In the genomic region with DNA sequence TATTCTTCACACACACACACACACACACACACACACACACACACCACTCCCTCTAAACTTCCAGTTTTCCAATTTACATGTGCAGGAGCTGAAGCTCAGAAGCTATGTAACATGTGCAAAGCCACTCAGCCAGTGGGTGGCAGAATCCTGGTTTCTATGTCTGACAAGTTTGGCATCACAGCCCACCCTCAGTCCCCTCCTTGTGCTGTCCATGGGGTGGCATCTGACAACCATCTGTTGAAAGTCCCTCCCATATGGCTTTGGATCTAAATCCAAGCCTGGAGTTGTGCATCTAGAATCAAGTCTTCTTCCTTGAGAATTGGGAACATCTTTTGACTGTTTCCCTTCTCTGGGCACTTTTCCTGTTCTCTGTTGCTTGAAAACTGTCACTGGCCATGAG, we compare ENCODE assay signal across 15 mouse cellular contexts.
DNase-seq lines count a peak whose midpoint lies in the region; ATAC-seq and TF ChIP-seq lines count a peak whose summit lies in the region.
"Had no signal": no experiment of that assay in that cellular context is flagged by ENCODE, and none has a peak within 500 bp of the region (broad histone marks: within the 10 kb centered on the region; RNA-seq: fewer than 3 reads in every experiment).

No protein-coding gene starts in this region.

- no peak overlapping the region for H3K27ac ChIP-seq in embryonic facial prominence, embryonic 14.5 days (replicated peaks; ENCODE audit: low read depth, low read length)
- no peak overlapping the region for H3K27ac ChIP-seq in embryonic facial prominence, embryonic 10.5 days (replicated peaks)
- H3K27ac ChIP-seq in midbrain, postnatal 0 days (ENCODE audit: low read depth, low read length): no peak overlapping the region
- H3K27ac ChIP-seq in midbrain, embryonic 10.5 days (replicated peaks): no peak overlapping the region
- H3K27ac ChIP-seq: limb, embryonic 10.5 days had no signal

- no peak; the same call in 1 of the 2 replicates for TF ChIP-seq CTCF in midbrain, postnatal 0 days (IDR thresholded peaks at IDR 0.05)

- H3K4me1 ChIP-seq in embryonic facial prominence, embryonic 14.5 days (ENCODE audit: control insufficient read depth, insufficient read depth, low read length): no peaks in the 10 kb centered on the region
- no peaks in the 10 kb centered on the region for H3K4me1 ChIP-seq in embryonic facial prominence, embryonic 10.5 days
- H3K4me1 ChIP-seq in midbrain, postnatal 0 days (ENCODE audit: insufficient read depth, low read length): no peaks in the 10 kb centered on the region
- H3K4me1 ChIP-seq in midbrain, embryonic 10.5 days: no peaks in the 10 kb centered on the region
- H3K4me1 ChIP-seq: limb, embryonic 10.5 days; megakaryocyte, embryonic 14.5 days had no signal

- no peaks in the 10 kb centered on the region for H3K9me3 ChIP-seq in embryonic facial prominence, embryonic 14.5 days (ENCODE audit: control insufficient read depth, low read length)
- H3K9me3 ChIP-seq in embryonic facial prominence, embryonic 10.5 days: no peaks in the 10 kb centered on the region
- no peaks in the 10 kb centered on the region for H3K9me3 ChIP-seq in midbrain, postnatal 0 days (ENCODE audit: low read length)
- no peaks in the 10 kb centered on the region for H3K9me3 ChIP-seq in midbrain, embryonic 10.5 days (replicated peaks)
- H3K9me3 ChIP-seq: limb, embryonic 10.5 days; megakaryocyte, embryonic 14.5 days had no signal

- intact Hi-C loops in left cerebral cortex, postnatal 36 days (cut with DNase I): no loop called here

- H3K4me2 ChIP-seq in embryonic facial prominence, embryonic 14.5 days (ENCODE audit: low read depth, low read length): no peak overlapping the region
- H3K4me2 ChIP-seq in midbrain, postnatal 0 days (ENCODE audit: low read depth, low read length, poor library complexity, severe bottlenecking): no peak overlapping the region

- no peak overlapping the region for H3K9ac ChIP-seq in embryonic facial prominence, embryonic 14.5 days (ENCODE audit: low read depth, low read length)
- no peak overlapping the region for H3K9ac ChIP-seq in midbrain, postnatal 0 days (replicated peaks; ENCODE audit: low read length, poor library complexity, severe bottlenecking)

- H3K4me3 ChIP-seq in embryonic facial prominence, embryonic 14.5 days (ENCODE audit: low read depth, low read length): no peak overlapping the region
- H3K4me3 ChIP-seq in embryonic facial prominence, embryonic 10.5 days: no peak overlapping the region
- no peak overlapping the region for H3K4me3 ChIP-seq in midbrain, postnatal 0 days (ENCODE audit: low read depth, low read length)
- no peak overlapping the region for H3K4me3 ChIP-seq in midbrain, embryonic 10.5 days
- H3K4me3 ChIP-seq: limb, embryonic 10.5 days; megakaryocyte, embryonic 14.5 days; myocyte had no signal

- no peak for ATAC-seq in embryonic facial prominence, embryonic 14.5 days (ENCODE audit: low read depth)
- ATAC-seq in midbrain, postnatal 0 days (ENCODE audit: low FRiP score): no peak

- no peaks in the 10 kb centered on the region for H3K36me3 ChIP-seq in embryonic facial prominence, embryonic 14.5 days (ENCODE audit: control insufficient read depth, insufficient read depth, low read length)
- H3K36me3 ChIP-seq in embryonic facial prominence, embryonic 10.5 days (replicated peaks): no peaks in the 10 kb centered on the region
- no peaks in the 10 kb centered on the region for H3K36me3 ChIP-seq in midbrain, postnatal 0 days (ENCODE audit: insufficient read depth, low read length)
- H3K36me3 ChIP-seq in midbrain, embryonic 10.5 days: no peaks in the 10 kb centered on the region
- H3K36me3 ChIP-seq: limb, embryonic 10.5 days had no signal

- peak; percentile 31 for DNase-seq in embryonic facial prominence, embryonic 14.5 days (ENCODE audit: low spot score)
- no peak for DNase-seq in embryonic facial prominence, embryonic 10.5 days (ENCODE audit: low spot score)
- DNase-seq in midbrain, postnatal 0 days (ENCODE audit: low spot score): peak; percentile 50
- no peak for DNase-seq in midbrain, embryonic 10.5 days (ENCODE audit: low spot score)
- peak; percentile 37 to 57 for DNase-seq in left cerebral cortex, postnatal 36 days (ENCODE audit: low spot score in 2 of 2)
- no peak for DNase-seq in ovary, postnatal 36 days (ENCODE audit: low spot score)
- no peak for DNase-seq in thymus, adult 18-20 months
- no peak for DNase-seq in kidney, adult 11 months
- DNase-seq: adrenal gland, postnatal 14 days; B cell, adult 2 months; heart, adult 11 months; heart, postnatal 10 days had no signal

- no peaks in the 10 kb centered on the region for H3K27me3 ChIP-seq in embryonic facial prominence, embryonic 14.5 days (replicated peaks; ENCODE audit: control insufficient read depth, insufficient read depth, low read length)
- no peaks in the 10 kb centered on the region for H3K27me3 ChIP-seq in embryonic facial prominence, embryonic 10.5 days (replicated peaks; ENCODE audit: low read depth, poor library complexity, severe bottlenecking)
- H3K27me3 ChIP-seq in midbrain, postnatal 0 days (ENCODE audit: insufficient read depth, low read length): no peaks in the 10 kb centered on the region
- H3K27me3 ChIP-seq in midbrain, embryonic 10.5 days (ENCODE audit: low read depth, poor library complexity, severe bottlenecking): no peaks in the 10 kb centered on the region
- H3K27me3 ChIP-seq: megakaryocyte, embryonic 14.5 days had no signal

Comparison
In these comparisons a context has a peak if more than half of its experiments do, and no peak if none do; other contexts are left out.
1. DNase-seq: peak in embryonic facial prominence, embryonic 14.5 days (single experiment), midbrain, postnatal 0 days (single experiment) and left cerebral cortex, postnatal 36 days (2 of 2); none in embryonic facial prominence, embryonic 10.5 days (single experiment), midbrain, embryonic 10.5 days (single experiment), ovary, postnatal 36 days (single experiment), thymus, adult 18-20 months (0 of 2) and kidney, adult 11 months (single experiment).